Mouse (Mus musculus) lung, embryonic 14.5 days (tissue): ENCODE measurements at regions not wholly inside any gene's neighbourhood (a gene's known extent, or its start where the extent isn't known, plus 50 kb on each side); places are given as distances from the start of the nearest gene placed in this dataset.

Source experiments
- ATAC-seq: fragments of 200-750 bp; cut with Nextera tagmentation; 2 replicates; pipeline ENCODE4 v1.8.0; 2017; ENCODE audit warnings: mild to moderate bottlenecking, moderate TSS enrichment, moderate library complexity; ENCODE audit not compliant: insufficient read depth
- DNase-seq: peaks from one replicate; pipeline ENCODE4 v3.0.0-alpha.2; 2015
- H3K27ac ChIP-seq: fragments of 300-500 bp; sonication (generic); 2 replicates; pipeline ENCODE4 v1.5.1; 2014; ENCODE audit warnings: low read depth, mild to moderate bottlenecking, moderate library complexity
- H3K27me3 ChIP-seq: fragments of 300-500 bp; sonication (generic); 2 replicates; pipeline ENCODE4 v1.6.1; 2014; ENCODE audit warnings: low read length, control low read depth; ENCODE audit not compliant: insufficient read depth
- H3K36me3 ChIP-seq: fragments of 300-500 bp; sonication (generic); 2 replicates; pipeline ENCODE4 v1.6.1; 2014; ENCODE audit warnings: control low read depth; ENCODE audit not compliant: insufficient read depth
- H3K4me1 ChIP-seq: fragments of 300-500 bp; sonication (generic); 2 replicates; pipeline ENCODE4 v1.6.1; 2014; ENCODE audit warnings: antibody characterized with exemption, control low read depth; ENCODE audit not compliant: insufficient read depth
- H3K4me2 ChIP-seq: fragments of 300-500 bp; sonication (generic); 2 replicates; pipeline ENCODE4 v1.6.1; 2014; ENCODE audit warnings: mild to moderate bottlenecking
- H3K4me3 ChIP-seq: fragments of 300-500 bp; sonication (generic); 2 replicates; pipeline ENCODE4 v1.5.1; 2014; ENCODE audit warnings: low read depth, low read length
- H3K9ac ChIP-seq: fragments of 300-500 bp; sonication (generic); 2 replicates; pipeline ENCODE4 v1.6.1; 2014
- H3K9me3 ChIP-seq: fragments of 300-500 bp; sonication (generic); 2 replicates; pipeline ENCODE4 v1.6.1; 2016; ENCODE audit warnings: low read depth, low read length, control low read depth
- CTCF ChIP-seq: IDR thresholded peaks from 2 replicates; pipeline ENCODE4 v1.5.1; 2016; ENCODE audit warnings: antibody characterized with exemption, low read depth
- WGBS: fragments of 180-500 bp; shearing (Covaris S2); extraction: QIAGEN DNeasy Blood & Tissue Kit; methylation state at CpG from one replicate; pipeline ENCODE4 v1.1.7; 2014; 5-methylcytosine and 5-hydroxymethylcytosine counted together

DNA sequence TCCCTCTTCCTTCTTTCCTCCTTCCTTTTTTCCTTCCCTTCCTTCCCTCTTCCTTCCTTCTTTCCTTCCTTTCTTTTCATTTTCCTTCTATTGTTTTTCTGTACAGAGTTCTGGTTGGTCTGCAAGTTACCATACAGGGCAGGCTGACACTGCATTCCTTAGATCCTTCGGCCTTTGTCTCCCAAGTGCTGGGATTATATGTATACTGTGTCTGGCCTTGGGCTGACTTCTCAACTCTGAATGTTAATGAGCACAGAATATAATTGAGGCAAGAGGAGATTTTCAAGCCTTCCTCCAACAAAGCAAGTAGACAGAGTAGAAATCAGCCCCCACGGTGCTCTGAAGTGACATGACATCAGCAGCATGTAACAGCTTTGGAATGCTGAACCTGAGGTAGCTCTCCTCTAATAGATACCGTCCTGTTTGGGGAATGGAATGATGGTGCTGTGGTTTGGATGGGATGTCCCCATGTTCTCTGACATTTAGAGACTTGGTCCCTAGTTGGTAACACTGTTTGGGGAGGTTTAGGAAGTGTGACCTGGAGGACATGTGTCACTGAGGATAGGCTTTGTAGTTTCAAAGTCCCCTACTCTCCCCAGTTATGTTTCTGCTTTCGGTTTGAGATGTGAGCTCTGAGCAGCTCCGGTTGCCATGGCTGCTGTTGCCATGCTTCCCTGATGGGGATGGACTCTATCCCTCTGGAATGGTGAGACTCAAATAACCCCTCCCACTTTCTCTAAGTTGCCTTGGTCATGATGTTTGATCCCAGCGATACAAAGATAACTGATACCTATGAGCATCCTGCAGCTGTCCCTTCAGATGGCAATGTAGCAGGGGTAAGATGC lies 178.1 kb downstream of the Dact1 start:
- no peak overlapping the region for H3K27ac ChIP-seq
- H3K9me3 ChIP-seq = no peaks in the 10 kb centered on the region
- peaks cover 18% of the 10 kb centered on the region for H3K4me1 ChIP-seq
- H3K27me3 ChIP-seq = no peaks in the 10 kb centered on the region
- no peak overlapping the region for H3K4me2 ChIP-seq
- 57% methylated on average over 6 of the region's 6 CpGs for WGBS
- no peaks in the 10 kb centered on the region for H3K36me3 ChIP-seq
- H3K9ac ChIP-seq = no peak overlapping the region
- no peak overlapping the region for H3K4me3 ChIP-seq
- ATAC-seq (peak; percentile 37; the same call in 1 of the 2 replicates), DNase-seq (no peak)
- TF ChIP-seq CTCF = no peak

- H3K27me3 ChIP-seq = no peaks in the 10 kb centered on the region
- H3K27ac ChIP-seq = no peak overlapping the region
- WGBS = 37% methylated on average over 7 of the region's 7 CpGs
- TF ChIP-seq CTCF = no peak
- peak; percentile 67 for DNase-seq
- no peaks in the 10 kb centered on the region for H3K9me3 ChIP-seq
- no peak overlapping the region for H3K9ac ChIP-seq
- peaks cover 16% of the 10 kb centered on the region; the same call in 1 of the 2 replicates for H3K4me1 ChIP-seq
- H3K36me3 ChIP-seq = no peaks in the 10 kb centered on the region
- ATAC-seq = 0 out of 2 replicates have a peak, but pooled peaks have one; percentile 47
- no peak overlapping the region for H3K4me2 ChIP-seq
- H3K4me3 ChIP-seq = no peak overlapping the region
These were observed 179.6 kb downstream of the Dact1 start for GRCm38 (mm10) chr12:71489295-71489694.

DNA sequence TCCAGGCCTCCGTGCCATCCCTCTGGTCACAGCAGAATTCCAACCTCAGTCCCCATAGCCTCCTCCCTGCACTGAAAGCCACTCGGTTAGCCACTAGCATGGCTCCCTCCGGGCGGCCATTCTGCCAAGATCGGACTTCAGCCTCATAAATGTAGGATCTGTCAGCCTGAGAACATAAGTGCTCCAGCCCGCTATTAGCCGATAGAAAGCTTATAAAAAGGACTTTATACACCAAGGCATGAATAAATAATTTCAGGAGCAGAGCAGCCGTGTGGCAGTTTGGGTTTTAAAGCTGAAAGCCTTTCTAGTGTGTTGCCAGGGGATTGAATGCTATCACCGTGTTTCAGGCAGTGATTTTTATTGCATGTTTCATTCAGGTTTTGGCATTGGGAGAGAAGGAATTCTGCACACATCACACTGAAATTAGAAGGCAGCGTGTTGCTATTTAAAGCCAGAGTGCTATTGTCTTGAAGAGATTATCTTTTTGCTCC lies 185.2 kb downstream of the Dact1 start:
- ATAC-seq (no peak), DNase-seq (no peak)
- 67% methylated on average over 10 of the region's 10 CpGs for WGBS
- Histone ChIP-seq H3K4me3 (no peak overlapping the region), H3K4me2 (no peak overlapping the region), H3K36me3 (no peaks in the 10 kb centered on the region), H3K9me3 (no peaks in the 10 kb centered on the region), H3K4me1 (0 out of 2 replicates have a peak, but pooled peaks cover 6% of the 10 kb centered on the region), H3K9ac (no peak overlapping the region), H3K27me3 (no peaks in the 10 kb centered on the region), H3K27ac (no peak overlapping the region)
- no peak for TF ChIP-seq CTCF

DNA sequence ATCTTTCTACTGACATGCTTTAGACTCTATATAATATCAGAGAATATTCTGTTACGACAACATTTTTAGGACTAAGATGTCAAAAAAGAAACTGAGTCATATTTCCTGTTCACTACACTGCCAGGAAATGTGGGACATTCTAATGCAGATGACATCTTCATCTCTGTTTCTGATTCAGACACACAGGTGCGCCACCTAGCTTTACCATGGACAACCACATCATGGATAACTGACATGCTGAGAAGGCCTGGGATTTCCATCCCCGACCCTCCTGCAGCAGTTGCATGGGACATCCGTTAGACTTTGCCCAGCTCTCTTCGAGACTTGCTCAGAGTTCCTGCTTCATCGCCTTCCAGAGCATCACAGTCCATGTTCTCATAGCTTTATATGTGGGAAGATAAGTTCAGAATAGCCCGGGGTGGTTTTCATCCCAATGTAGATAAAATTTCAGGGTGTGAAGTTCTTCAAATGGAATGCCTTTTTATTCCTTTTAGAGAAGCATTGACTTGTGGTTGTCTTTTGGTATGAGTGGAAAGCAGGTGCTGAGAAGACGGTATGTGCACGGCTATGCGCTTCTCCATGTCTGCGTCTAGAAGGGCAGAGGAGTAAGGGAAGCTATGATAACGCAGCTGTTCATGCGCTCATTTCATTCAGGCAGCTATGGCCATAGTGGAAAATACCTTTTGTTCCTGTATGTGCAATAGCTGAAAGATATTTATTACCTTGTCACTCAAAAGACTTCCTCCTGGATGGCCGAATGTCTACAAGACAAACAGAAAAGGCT lies 188.8 kb downstream of the Dact1 start:
- H3K27ac ChIP-seq = no peak overlapping the region
- WGBS = 60% methylated on average over 14 of the region's 14 CpGs
- no peak overlapping the region for H3K4me3 ChIP-seq
- no peaks in the 10 kb centered on the region for H3K9me3 ChIP-seq
- no peaks in the 10 kb centered on the region for H3K27me3 ChIP-seq
- ATAC-seq (no peak), DNase-seq (peak; percentile 48)
- H3K9ac ChIP-seq = no peak overlapping the region
- peak; percentile 66 for TF ChIP-seq CTCF
- H3K36me3 ChIP-seq = no peaks in the 10 kb centered on the region
- H3K4me1 ChIP-seq = no peaks in the 10 kb centered on the region
- no peak overlapping the region for H3K4me2 ChIP-seq

- Histone ChIP-seq H3K9ac (no peak overlapping the region), H3K9me3 (no peaks in the 10 kb centered on the region), H3K27me3 (no peaks in the 10 kb centered on the region), H3K4me3 (no peak overlapping the region), H3K27ac (no peak overlapping the region), H3K4me1 (no peaks in the 10 kb centered on the region), H3K36me3 (no peaks in the 10 kb centered on the region), H3K4me2 (no peak overlapping the region)
- DNase-seq (no peak), ATAC-seq (no peak)
- no peak for TF ChIP-seq CTCF
- 42% methylated on average over 7 of the region's 7 CpGs for WGBS
These were observed 191.7 kb downstream of the Dact1 start for GRCm38 (mm10) chr12:71501299-71501810.

- no peak overlapping the region for H3K27ac ChIP-seq
- no peak overlapping the region for H3K4me3 ChIP-seq
- H3K9ac ChIP-seq = no peak overlapping the region
- no peak overlapping the region for H3K4me2 ChIP-seq
- H3K27me3 ChIP-seq = no peaks in the 10 kb centered on the region
- H3K9me3 ChIP-seq = no peaks in the 10 kb centered on the region
- WGBS = 45% methylated on average over 11 of the region's 11 CpGs
- H3K4me1 ChIP-seq = no peaks in the 10 kb centered on the region
- ATAC-seq (no peak), DNase-seq (no peak)
- no peak for TF ChIP-seq CTCF
- no peaks in the 10 kb centered on the region for H3K36me3 ChIP-seq
These were observed 193.6 kb downstream of the Dact1 start for GRCm38 (mm10) chr12:71503265-71503664.

- DNase-seq (no peak), ATAC-seq (no peak)
- Histone ChIP-seq H3K4me3 (no peak overlapping the region), H3K36me3 (no peaks in the 10 kb centered on the region), H3K4me2 (no peak overlapping the region), H3K9ac (no peak overlapping the region), H3K9me3 (no peaks in the 10 kb centered on the region), H3K27me3 (no peaks in the 10 kb centered on the region), H3K4me1 (no peaks in the 10 kb centered on the region), H3K27ac (no peak overlapping the region)
- TF ChIP-seq CTCF = no peak
- WGBS = 51% methylated on average over 4 of the region's 4 CpGs
These were observed 196.5 kb downstream of the Dact1 start for GRCm38 (mm10) chr12:71506206-71506605.
